Mouse (Mus musculus) testis, adult 2 months (tissue): ENCODE results near the gene Coq8b.

Experiments
- CTCF ChIP-seq: fragments of 200-500 bp; IDR thresholded peaks from 2 replicates; pipeline ENCODE4 v1.5.1; 2012; ENCODE audit warnings: low read depth, mild to moderate bottlenecking, inconsistent platforms, low read length, moderate library complexity; ENCODE audit not compliant: control insufficient read depth, insufficient read depth, insufficient replicate concordance
- POLR2A ChIP-seq: fragments of 200-500 bp; IDR thresholded peaks from 2 replicates; pipeline ENCODE4 v1.6.1; 2012; ENCODE audit warnings: low read depth, mild to moderate bottlenecking, inconsistent platforms, low read length, moderate library complexity; ENCODE audit not compliant: control insufficient read depth

GRCm38 (mm10) chr7:27288732-27289131 lies 55.9 kb downstream of the Coq8b start:
- TF ChIP-seq POLR2A, result no peak
- no peak for TF ChIP-seq CTCF
